8 mouse cellular contexts compared by ENCODE assay signal in the genomic region with DNA sequence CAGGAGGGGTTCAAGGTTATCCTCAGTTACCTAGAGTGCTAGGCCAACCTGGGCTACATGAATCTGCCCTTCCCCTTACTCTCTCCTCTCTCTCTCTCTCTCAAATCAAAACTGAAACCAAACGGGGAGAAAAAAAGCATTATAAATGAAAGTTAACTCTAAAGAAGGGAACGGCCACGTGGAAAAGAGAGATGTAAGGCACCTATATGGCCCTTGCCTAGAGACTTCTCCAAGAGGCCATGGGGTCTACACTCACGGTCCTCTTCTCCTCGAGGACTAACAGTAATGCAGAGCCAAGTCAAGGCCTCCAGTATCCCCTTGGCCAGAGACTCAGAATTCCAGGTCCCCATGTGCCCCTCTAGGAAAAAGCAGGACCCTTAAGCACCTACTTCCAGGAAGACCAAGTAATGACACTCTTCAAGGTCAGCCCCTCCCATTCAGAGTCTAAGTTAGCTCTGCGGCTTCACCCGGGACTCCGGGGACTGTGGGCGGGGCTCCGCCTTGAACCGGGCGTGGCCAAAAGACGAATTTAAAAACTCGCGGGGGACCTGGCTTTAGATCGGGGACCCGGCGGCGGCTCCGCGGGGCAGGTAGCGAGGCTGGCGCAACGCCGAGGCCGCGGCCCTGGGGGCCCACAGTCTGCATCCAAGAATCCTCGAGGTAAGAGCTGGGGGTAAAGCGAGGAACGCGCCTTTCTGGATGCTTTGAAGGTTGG. TPM values are rescaled to one million over a fixed set of nuclear protein-coding genes. Genes with fewer than 3 reads are reported as not detected.
DNase-seq lines count a peak whose midpoint lies in the region; TF ChIP-seq lines count a peak whose summit lies in the region.

Gene Nfkbid, plus strand, starts transcription at position 558 of the 715 bp plus-strand sequence.

- H3K36me3 ChIP-seq in MEL (ENCODE audit: control insufficient read depth in 1 of 2, insufficient read depth in 2 of 2, low read length in 2 of 2) (peaks cover 2 to 19% of the 10 kb centered on the region in 2 experiments; a peak in 3 of 4 replicates), macrophage (ENCODE audit: inconsistent target) (peaks cover 28% of the 10 kb centered on the region; the same call in 1 of the 2 replicates)

- peak; percentile 63 to 90 for TF ChIP-seq POLR2A in MEL (IDR thresholded peaks at IDR 0.05; ENCODE audit: control insufficient read depth in 1 of 2, insufficient read depth in 1 of 2, low read depth in 1 of 2, low read length in 2 of 2, poor library complexity in 1 of 2)
- TF ChIP-seq POLR2A in embryonic fibroblast, embryonic 13.5 days (IDR thresholded peaks at IDR 0.05; ENCODE audit: low read depth, low read length), result no peak

- H3K27ac ChIP-seq in MEL (ENCODE audit: control insufficient read depth, low read depth, low read length), result peak within 1 kb of the TSS; percentile 92
- no peak within 1 kb of the TSS for H3K27ac ChIP-seq in embryonic fibroblast, embryonic 13.5 days (ENCODE audit: insufficient read depth, low read length)
- H3K27ac ChIP-seq in macrophage, result peak within 1 kb of the TSS; percentile 100

- peak within 1 kb of the TSS; percentile 83 for H3K9ac ChIP-seq in MEL (ENCODE audit: control insufficient read depth, low read depth, low read length, poor library complexity, severe bottlenecking)

- TF ChIP-seq RAD21 in MEL (IDR thresholded peaks at IDR 0.05; ENCODE audit: low read depth, low read length), result no peak

- H3K4me3 ChIP-seq in MEL (ENCODE audit: control insufficient read depth in 1 of 2, insufficient read depth in 1 of 2, low read depth in 2 of 2, low read length in 2 of 2) (peak within 1 kb of the TSS; percentile 75 to 77), macrophage (ENCODE audit: inconsistent target) (peak within 1 kb of the TSS; percentile 86)
- H3K4me3 ChIP-seq in embryonic fibroblast, embryonic 13.5 days (ENCODE audit: insufficient read depth, low read length), result peak within 1 kb of the TSS; percentile 53

- intact Hi-C loops in heart, postnatal 14 days (cut with DNase I), result no loop called here

- WGBS in macrophage (ENCODE audit: missing documents), result 1% methylated on average over 31 of the region's 31 CpGs

- no peak for TF ChIP-seq EP300 in MEL (IDR thresholded peaks at IDR 0.05; ENCODE audit: low read depth in 1 of 2, low read length in 2 of 2)

- peak; percentile 93 for DNase-seq in MEL (ENCODE audit: low read depth, low spot score)
- peak; percentile 84 to 90 for DNase-seq in adrenal gland, postnatal 36 days
- DNase-seq in heart, postnatal 14 days, result peak; percentile 51 to 63
- peak; percentile 72 to 84 for DNase-seq in kidney, postnatal 36 days
- peak; percentile 61 for DNase-seq in right cerebral cortex, postnatal 25 days
- DNase-seq in adipocyte (ENCODE audit: low spot score), result no peak

- H3K79me2 ChIP-seq in MEL (ENCODE audit: control insufficient read depth, insufficient read depth, low read length, poor library complexity), result peaks cover 21% of the 10 kb centered on the region
- H3K79me2 ChIP-seq in macrophage (ENCODE audit: inconsistent target), result peaks cover 75% of the 10 kb centered on the region

- H3K4me1 ChIP-seq in MEL (ENCODE audit: control insufficient read depth in 1 of 2, insufficient read depth in 2 of 2, low read length in 2 of 2), result peaks cover 0 to 28% of the 10 kb centered on the region in 2 experiments; a peak in 3 of 4 replicates
- peaks cover 3% of the 10 kb centered on the region; the same call in 1 of the 2 replicates for H3K4me1 ChIP-seq in embryonic fibroblast, embryonic 13.5 days (ENCODE audit: control insufficient read depth, insufficient read depth, low read length)

- no peaks in the 10 kb centered on the region for H3K27me3 ChIP-seq in MEL (ENCODE audit: control insufficient read depth in 1 of 2, insufficient read depth in 2 of 2, low read length in 2 of 2)

- H3K9me3 ChIP-seq in MEL (replicated peaks; ENCODE audit: insufficient read depth, low read length), result no peaks in the 10 kb centered on the region

- no peak for TF ChIP-seq CTCF in MEL (IDR thresholded peaks at IDR 0.05 in 2 of 3, conservative IDR thresholded peaks at IDR 0.05 in 1 of 3; ENCODE audit: control insufficient read depth in 1 of 3, insufficient read depth in 1 of 3, low read depth in 2 of 3, low read length in 3 of 3, poor library complexity in 1 of 3, severe bottlenecking in 1 of 3)
- no peak for TF ChIP-seq CTCF in embryonic fibroblast, embryonic 13.5 days (IDR thresholded peaks at IDR 0.05; ENCODE audit: borderline replicate concordance, insufficient read depth, low read length)

TF ChIP-seq in MEL, 35 proteins besides CTCF, POLR2A, EP300 and RAD21:
- peak; percentile 94 for TF ChIP-seq ZMIZ1 (IDR thresholded peaks at IDR 0.05; ENCODE audit: low read depth, low read length)
- TF ChIP-seq RCOR1 (IDR thresholded peaks at IDR 0.05; ENCODE audit: low read depth, low read length), result no peak
- TF ChIP-seq MAX (IDR thresholded peaks at IDR 0.05; ENCODE audit: low read length), result no peak; the same call in 1 of the 2 replicates
- TF ChIP-seq MXI1 (IDR thresholded peaks at IDR 0.05; ENCODE audit: low read depth, low read length), result peak; percentile 69
- TF ChIP-seq USF1 (IDR thresholded peaks at IDR 0.05; ENCODE audit: low read depth, low read length), result no peak
- TF ChIP-seq USF2 (IDR thresholded peaks at IDR 0.05; ENCODE audit: borderline replicate concordance in 1 of 2, insufficient read depth in 1 of 2, low read depth in 1 of 2, low read length in 2 of 2), result no peak
- peak; percentile 47; the same call in 1 of the 2 replicates for TF ChIP-seq ETS1 (IDR thresholded peaks at IDR 0.05; ENCODE audit: low read depth, low read length)
- peak; percentile 84; the same call in 1 of the 2 replicates for TF ChIP-seq POLR2AphosphoS2 (IDR thresholded peaks at IDR 0.05; ENCODE audit: low read length)
- no peak for TF ChIP-seq JUND (IDR thresholded peaks at IDR 0.05; ENCODE audit: low read depth, low read length)
- TF ChIP-seq TBP (IDR thresholded peaks at IDR 0.05; ENCODE audit: low read depth, low read length), result peak; percentile 67
- no peak for TF ChIP-seq ZC3H11A (IDR thresholded peaks at IDR 0.05; ENCODE audit: low read depth, low read length)
- peak; percentile 90 for TF ChIP-seq NELFE (IDR thresholded peaks at IDR 0.05; ENCODE audit: low read depth, low read length)
- no peak for TF ChIP-seq TAL1 (IDR thresholded peaks at IDR 0.05; ENCODE audit: low read length)
- no peak for TF ChIP-seq POLR2AphosphoS5 (IDR thresholded peaks at IDR 0.05; ENCODE audit: borderline replicate concordance, low read depth, low read length)
- TF ChIP-seq SIN3A (IDR thresholded peaks at IDR 0.05; ENCODE audit: low read length), result no peak; the same call in none of the 2 replicates
- peak; percentile 66 for TF ChIP-seq HCFC1 (IDR thresholded peaks at IDR 0.05; ENCODE audit: low read depth, low read length)
- TF ChIP-seq MAZ (IDR thresholded peaks at IDR 0.05; ENCODE audit: low read depth, low read length), result peak; percentile 56; the same call in 1 of the 2 replicates
- TF ChIP-seq NRF1 (IDR thresholded peaks at IDR 0.05; ENCODE audit: insufficient read depth, low read depth, low read length, poor library complexity, severe bottlenecking), result peak; percentile 41; the same call in 1 of the 2 replicates

RNA-seq across cellular contexts. Expression of gene Nfkbid, which starts in this region (rescaled TPM):
- total RNA-seq in MEL (2012; rRNA removed), result 6.2 and 7.0 TPM in 2 replicates
- polyA plus RNA-seq in MEL (2012; ENCODE audit: insufficient read depth in 1 of 2, insufficient read length in 2 of 2, low read depth in 1 of 2, low replicate concordance in 2 of 2, missing spikeins in 1 of 2), result 10 to 100 TPM in 1 of 2 experiments, not detected in 1; 16.7 TPM
- 1 to 10 TPM in 1 of 2 experiments, under 1 TPM in 1; 0.89 to 1.0 TPM for total RNA-seq in adrenal gland, postnatal 36 days (2021)
- 0.42 and 1.1 TPM in 2 replicates for polyA plus RNA-seq in embryonic fibroblast, embryonic 13.5 days (2011; ENCODE audit: insufficient read length, low read depth, missing spikeins)
- under 1 TPM; 0.67 to 0.71 TPM for total RNA-seq in heart, postnatal 14 days (2021)
- 100 to 1,000 TPM in 17 of 26 experiments, 10 to 100 TPM in 9; 35.5 to 687 (median 168) TPM for total RNA-seq in macrophage (2018; cell fraction: chromatin; rRNA removed)
- 100 to 1,000 TPM in 6 of 26 experiments, 10 to 100 TPM in 14, 1 to 10 TPM in 6; 3.4 to 171 (median 30.6) TPM for total RNA-seq in macrophage (2018; cell fraction: cytosol; rRNA removed)
- total RNA-seq in macrophage (2018; cell fraction: nucleus; rRNA removed), result 100 to 1,000 TPM in 19 of 26 experiments, 10 to 100 TPM in 7; 30.9 to 748 (median 180) TPM
- 3.2 to 8.3 TPM (median 6.3 TPM) in 3 replicates for polyA plus RNA-seq in macrophage (2018)

Comparison
In these comparisons a context has a peak if more than half of its experiments do, and no peak if none do; other contexts are left out.
1. Peak in DNase-seq in heart, postnatal 14 days; RNA of the gene not detected or under 1 TPM.